Mouse (Mus musculus): ENCODE results near the gene Gm38119. TPM values are rescaled to one million over a fixed set of nuclear protein-coding genes. Genes with fewer than 3 reads are reported as not detected.
"Not testable (repeated sequence)": the region's sequence is repeated elsewhere in the genome, so short reads cannot be mapped to it uniquely, and the experiment has no call there.

Gene Gm38119
- polyA plus RNA-seq, 1 experiment from 2014 or later: not detected

DNA sequence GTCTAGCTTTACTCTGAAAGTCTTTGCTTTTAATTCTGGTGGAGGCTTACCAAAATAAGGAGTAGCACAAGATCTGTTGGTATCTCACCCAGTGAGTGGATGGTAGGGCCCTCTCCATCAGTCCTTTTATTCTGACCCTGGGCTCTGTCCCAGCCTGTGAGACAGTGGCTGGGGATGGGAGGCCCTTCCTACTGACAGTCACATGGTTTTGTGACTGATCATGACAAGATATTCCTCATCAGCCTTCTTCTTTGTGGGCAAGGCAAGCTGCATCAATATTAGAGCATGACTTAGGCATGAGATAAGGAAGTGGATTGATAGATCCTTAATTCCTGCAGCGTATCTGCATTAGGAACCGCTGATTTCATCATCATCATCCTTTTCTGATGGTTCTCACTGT, 29.9 kb downstream of the Gm38119 start, which contains the start of gene Lce1e:
Lce1e (minus strand) TSS at position 101 of the 400 bp plus-strand sequence.
- no peaks in the 10 kb centered on the region for H3K27me3 ChIP-seq (ENCODE audit: control insufficient read depth, insufficient read depth, low read length)
- no peaks in the 10 kb centered on the region for H3K36me3 ChIP-seq (ENCODE audit: control insufficient read depth, insufficient read depth)
- H3K4me1 ChIP-seq (ENCODE audit: control insufficient read depth, insufficient read depth, low read length): no peaks in the 10 kb centered on the region
- WGBS: 62% methylated on average over 2 of the region's 2 CpGs
- H3K4me2 ChIP-seq (ENCODE audit: low read depth, low read length): no peak within 1 kb of the TSS
- no peaks in the 10 kb centered on the region for H3K9me3 ChIP-seq (replicated peaks; ENCODE audit: control insufficient read depth, low read length)
- no peak within 1 kb of the TSS for H3K4me3 ChIP-seq (ENCODE audit: low read length)
- H3K27ac ChIP-seq (ENCODE audit: low read length): no peak within 1 kb of the TSS
- ATAC-seq (replicated peaks; ENCODE audit: extremely low read depth, insufficient read depth, low FRiP score): no peak
- no peak within 1 kb of the TSS for H3K9ac ChIP-seq (ENCODE audit: low read length)

DNA sequence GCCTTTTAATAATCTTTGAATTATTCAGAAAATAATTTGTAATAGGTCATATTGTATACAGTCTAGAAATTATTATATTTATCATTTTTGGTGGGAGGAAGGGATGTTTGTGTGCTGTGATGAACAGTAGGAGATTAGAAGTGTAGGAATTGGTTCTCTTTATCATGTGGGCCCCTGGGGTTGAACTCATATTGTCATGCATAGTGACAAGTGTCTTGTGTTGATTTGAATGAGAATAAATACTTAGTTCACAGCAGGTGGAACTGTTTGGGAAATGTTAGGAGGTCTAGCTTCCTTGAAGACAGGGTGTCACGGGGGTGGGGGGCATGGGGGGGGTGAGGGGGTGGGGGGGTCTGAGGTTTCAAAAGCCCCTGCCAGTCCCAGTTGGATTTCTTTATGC, 44.3 kb downstream of the Gm38119 start:
- H3K4me1 ChIP-seq (ENCODE audit: control insufficient read depth, insufficient read depth, low read length): no peaks in the 10 kb centered on the region
- ATAC-seq (replicated peaks; ENCODE audit: extremely low read depth, insufficient read depth, low FRiP score): no peak
- H3K4me2 ChIP-seq (ENCODE audit: low read depth, low read length): no peak overlapping the region
- no peaks in the 10 kb centered on the region for H3K36me3 ChIP-seq (ENCODE audit: control insufficient read depth, insufficient read depth)
- H3K9me3 ChIP-seq (replicated peaks; ENCODE audit: control insufficient read depth, low read length): no peaks in the 10 kb centered on the region
- H3K9ac ChIP-seq (ENCODE audit: low read length): no peak overlapping the region
- no peak overlapping the region for H3K4me3 ChIP-seq (ENCODE audit: low read length)
- H3K27ac ChIP-seq (ENCODE audit: low read length): no peak overlapping the region
- H3K27me3 ChIP-seq (ENCODE audit: control insufficient read depth, insufficient read depth, low read length): no peaks in the 10 kb centered on the region
- 14% methylated on average over 1 of the region's 1 CpGs for WGBS

- H3K27ac ChIP-seq (ENCODE audit: low read length): no peak overlapping the region
- H3K27me3 ChIP-seq (ENCODE audit: control insufficient read depth, insufficient read depth, low read length): no peaks in the 10 kb centered on the region
- no peak overlapping the region for H3K4me3 ChIP-seq (ENCODE audit: low read length)
- no peaks in the 10 kb centered on the region for H3K4me1 ChIP-seq (ENCODE audit: control insufficient read depth, insufficient read depth, low read length)
- no peak overlapping the region for H3K4me2 ChIP-seq (ENCODE audit: low read depth, low read length)
- H3K9me3 ChIP-seq (replicated peaks; ENCODE audit: control insufficient read depth, low read length): no peaks in the 10 kb centered on the region
- no peaks in the 10 kb centered on the region for H3K36me3 ChIP-seq (ENCODE audit: control insufficient read depth, insufficient read depth)
- H3K9ac ChIP-seq (ENCODE audit: low read length): no peak overlapping the region
- no peak for ATAC-seq (replicated peaks; ENCODE audit: extremely low read depth, insufficient read depth, low FRiP score)
Measured at GRCm38 (mm10) chr3:92691688-92692087, 47.2 kb downstream of the Gm38119 start.

- H3K9me3 ChIP-seq (replicated peaks; ENCODE audit: control insufficient read depth, low read length); H3K27ac ChIP-seq (ENCODE audit: low read length); H3K4me3 ChIP-seq (ENCODE audit: low read length); H3K4me1 ChIP-seq (ENCODE audit: control insufficient read depth, insufficient read depth, low read length); ATAC-seq (replicated peaks; ENCODE audit: extremely low read depth, insufficient read depth, low FRiP score); H3K9ac ChIP-seq (ENCODE audit: low read length); H3K4me2 ChIP-seq (ENCODE audit: low read depth, low read length); H3K36me3 ChIP-seq (ENCODE audit: control insufficient read depth, insufficient read depth); H3K27me3 ChIP-seq (ENCODE audit: control insufficient read depth, insufficient read depth, low read length): not testable (repeated sequence)
- WGBS: 62% methylated on average over 16 of the region's 16 CpGs
Measured at GRCm38 (mm10) chr3:92689154-92689553, 49.7 kb downstream of the Gm38119 start.

Other genes starting within 250 kb of the Gm38119 start
- not detected in 2 replicates for gene Sprr4, start 238.6 kb downstream of the Gm38119 start, polyA plus RNA-seq (2015; fragmentation: Nextera tagmentation; extraction: Ambion mirVana)
- gene 2310046K23Rik, start 204.6 kb downstream of the Gm38119 start, polyA plus RNA-seq (2015; fragmentation: Nextera tagmentation; extraction: Ambion mirVana): not detected in 2 replicates
- 0.14 TPM in 1 of 2 replicates, not detected in the other for gene Ivl, start 165.4 kb downstream of the Gm38119 start, polyA plus RNA-seq (2015; fragmentation: Nextera tagmentation; extraction: Ambion mirVana)
- not detected in 2 replicates for gene Smcp, start 150.1 kb downstream of the Gm38119 start, polyA plus RNA-seq (2015; fragmentation: Nextera tagmentation; extraction: Ambion mirVana)
- gene 2210017I01Rik, start 131.6 kb downstream of the Gm38119 start, polyA plus RNA-seq (2015; fragmentation: Nextera tagmentation; extraction: Ambion mirVana): not detected in 2 replicates
- not detected in 2 replicates for gene Lce6a, start 117.4 kb downstream of the Gm38119 start, polyA plus RNA-seq (2015; fragmentation: Nextera tagmentation; extraction: Ambion mirVana)
- gene Lce1a1, start 90.8 kb downstream of the Gm38119 start, polyA plus RNA-seq (2015; fragmentation: Nextera tagmentation; extraction: Ambion mirVana): not detected in 2 replicates
- not detected in 2 replicates for gene Lce1b, start 82.2 kb downstream of the Gm38119 start, polyA plus RNA-seq (2015; fragmentation: Nextera tagmentation; extraction: Ambion mirVana)
- gene Lce1a2, start 68.8 kb downstream of the Gm38119 start, polyA plus RNA-seq (2015; fragmentation: Nextera tagmentation; extraction: Ambion mirVana): not detected in 2 replicates
- gene Lce1c, start 59.8 kb downstream of the Gm38119 start, polyA plus RNA-seq (2015; fragmentation: Nextera tagmentation; extraction: Ambion mirVana): not detected in 2 replicates
- gene Lce1d, start 51.9 kb downstream of the Gm38119 start, polyA plus RNA-seq (2015; fragmentation: Nextera tagmentation; extraction: Ambion mirVana): not detected in 2 replicates
- gene Lce1e, start 30.0 kb downstream of the Gm38119 start, polyA plus RNA-seq (2015; fragmentation: Nextera tagmentation; extraction: Ambion mirVana): not detected in 2 replicates
- gene Lce1f, start 18.7 kb downstream of the Gm38119 start, polyA plus RNA-seq (2015; fragmentation: Nextera tagmentation; extraction: Ambion mirVana): not detected in 2 replicates
- gene Lce1g, start 13.2 kb upstream of the Gm38119 start, polyA plus RNA-seq (2015; fragmentation: Nextera tagmentation; extraction: Ambion mirVana): 0.16 TPM in 1 of 2 replicates, not detected in the other
- not detected in 2 replicates for gene Lce1h, start 26.0 kb upstream of the Gm38119 start, polyA plus RNA-seq (2015; fragmentation: Nextera tagmentation; extraction: Ambion mirVana)
- gene Lce1i, start 39.8 kb upstream of the Gm38119 start, polyA plus RNA-seq (2015; fragmentation: Nextera tagmentation; extraction: Ambion mirVana): not detected in 2 replicates
- gene Lce1j, start 51.4 kb upstream of the Gm38119 start, polyA plus RNA-seq (2015; fragmentation: Nextera tagmentation; extraction: Ambion mirVana): not detected in 2 replicates
- gene Lce1k, start 68.8 kb upstream of the Gm38119 start, polyA plus RNA-seq (2015; fragmentation: Nextera tagmentation; extraction: Ambion mirVana): not detected in 2 replicates
- 0.08 TPM in 1 of 2 replicates, not detected in the other for gene Kprp, start 88.2 kb upstream of the Gm38119 start, polyA plus RNA-seq (2015; fragmentation: Nextera tagmentation; extraction: Ambion mirVana)
- not detected in 2 replicates for gene Lce1l, start 112.2 kb upstream of the Gm38119 start, polyA plus RNA-seq (2015; fragmentation: Nextera tagmentation; extraction: Ambion mirVana)
- gene 2310050C09Rik, start 131.1 kb upstream of the Gm38119 start, polyA plus RNA-seq (2015; fragmentation: Nextera tagmentation; extraction: Ambion mirVana): not detected in 2 replicates
- not detected in 2 replicates for gene Lce3a, start 187.1 kb upstream of the Gm38119 start, polyA plus RNA-seq (2015; fragmentation: Nextera tagmentation; extraction: Ambion mirVana)
- gene Lce3b, start 193.9 kb upstream of the Gm38119 start, polyA plus RNA-seq (2015; fragmentation: Nextera tagmentation; extraction: Ambion mirVana): not detected in 2 replicates
- gene Lce3c, start 205.4 kb upstream of the Gm38119 start, polyA plus RNA-seq (2015; fragmentation: Nextera tagmentation; extraction: Ambion mirVana): not detected in 2 replicates
- not detected in 2 replicates for gene Lce3d, start 218.3 kb upstream of the Gm38119 start, polyA plus RNA-seq (2015; fragmentation: Nextera tagmentation; extraction: Ambion mirVana)
- not detected in 2 replicates for gene Lce3e, start 228.0 kb upstream of the Gm38119 start, polyA plus RNA-seq (2015; fragmentation: Nextera tagmentation; extraction: Ambion mirVana)